Mouse (Mus musculus) fibroblast of lung, adult 2 months (primary cell): Measurements from ENCODE around the gene Golga5.
A peak's percentile ranks its signal among the peaks of the same experiment; 100 is the strongest.
"Not testable (repeated sequence)": the region's sequence is repeated elsewhere in the genome, so short reads cannot be mapped to it uniquely, and the experiment has no call there.

Experiments
- DNase-seq: peaks from one replicate; pipeline ENCODE4 v3.0.0-alpha.2; 2011; ENCODE audit warnings: low read depth

The Golga5 gene

DNA sequence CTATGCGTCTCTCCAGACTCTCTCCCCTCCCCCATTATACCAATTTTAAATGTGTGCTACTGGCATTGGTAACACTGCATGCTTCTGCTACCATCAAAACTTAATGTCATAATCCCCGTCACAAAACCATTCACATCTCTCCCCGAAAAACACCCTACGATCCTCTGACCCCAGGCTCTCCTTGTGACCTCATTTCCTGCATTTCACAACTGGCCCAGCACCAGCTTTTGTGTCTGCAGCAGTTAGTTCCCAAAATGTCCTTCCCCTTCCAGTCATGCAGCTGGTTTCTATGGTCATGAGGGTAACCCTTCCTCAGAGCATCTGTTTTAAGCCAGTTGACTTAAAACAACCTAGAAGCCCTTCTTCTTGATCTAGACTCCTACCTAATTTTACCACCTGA is 23.5 kb upstream of the Golga5 start:
- no peak for DNase-seq

DNA sequence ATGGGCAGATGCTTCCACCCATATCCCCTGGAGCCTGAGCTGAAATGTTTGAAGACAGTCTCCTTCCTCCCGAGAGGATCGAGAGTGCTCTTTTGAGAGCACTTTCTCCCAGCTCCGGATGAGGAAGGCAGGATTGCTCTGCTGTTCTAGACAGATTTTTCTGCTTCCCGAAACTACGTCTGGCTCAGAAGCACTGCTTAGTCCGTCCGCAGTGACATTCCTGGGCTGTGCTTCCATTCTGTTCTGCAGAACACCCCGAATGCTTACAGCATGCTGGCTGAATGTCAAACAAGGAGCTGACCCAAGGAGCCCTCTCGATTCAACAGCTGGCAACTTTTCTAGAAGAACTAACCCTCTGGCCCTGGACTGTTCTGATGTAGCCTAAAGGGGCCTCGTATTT is 18.5 kb upstream of the Golga5 start:
- no peak for DNase-seq

DNA sequence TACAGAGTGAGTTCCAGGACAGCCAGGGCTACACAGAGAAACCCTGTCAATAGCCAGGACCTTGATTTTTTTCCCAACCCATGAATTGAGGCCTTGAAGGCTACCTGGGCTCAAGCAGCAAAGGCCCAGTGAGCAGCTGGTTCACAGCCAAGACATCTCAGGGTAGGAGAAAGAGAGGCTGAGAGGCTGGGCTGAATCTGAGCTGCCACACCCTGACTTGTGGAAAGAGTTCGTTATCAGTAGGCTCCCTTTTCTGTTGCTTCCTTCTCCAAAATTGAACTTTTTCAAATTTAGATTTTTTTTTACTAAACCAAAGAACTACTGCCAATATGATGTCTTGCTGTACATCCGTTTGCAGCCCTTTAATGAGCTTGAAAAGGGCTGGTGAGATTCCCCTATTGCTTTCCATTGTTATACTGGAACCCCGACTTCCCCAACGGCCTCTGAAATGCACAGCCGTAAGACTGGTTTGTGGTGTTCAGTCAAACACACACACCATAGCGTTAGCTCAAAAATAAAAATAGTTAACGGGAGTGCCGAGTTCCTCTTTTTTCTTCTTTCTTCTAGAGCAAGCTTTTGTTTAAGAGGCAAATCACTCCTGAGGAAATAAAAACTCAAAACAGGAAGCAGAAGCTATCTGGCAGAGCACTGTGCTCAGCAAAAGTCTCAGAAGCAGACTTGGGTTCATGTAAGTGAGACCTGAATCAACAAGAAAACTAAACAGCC is 17.6 kb upstream of the Golga5 start:
- DNase-seq, result no peak

DNA sequence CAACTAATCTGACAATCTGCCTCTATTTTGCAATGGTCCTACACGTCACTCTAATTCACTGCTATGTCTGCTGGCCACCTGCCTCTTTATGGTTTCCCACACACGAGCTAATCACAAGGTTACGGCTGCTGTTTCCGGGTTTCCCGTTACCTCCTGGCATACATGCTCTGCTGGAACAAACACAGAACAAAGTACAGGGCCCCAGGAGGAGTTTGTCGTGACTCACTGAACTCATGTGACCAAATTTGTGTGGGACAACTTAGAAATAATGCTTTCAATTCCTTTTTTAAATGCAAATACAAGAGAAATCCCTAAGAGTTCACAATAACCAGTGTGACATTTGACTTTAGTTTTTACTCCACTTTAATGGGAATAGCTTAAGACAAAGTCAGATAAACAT is 15.4 kb upstream of the Golga5 start:
- peak; percentile 98 for DNase-seq

- DNase-seq, result no peak
These were observed 12.3 kb upstream of the Golga5 start for GRCm38 (mm10) chr12:102456467-102457193.

DNA sequence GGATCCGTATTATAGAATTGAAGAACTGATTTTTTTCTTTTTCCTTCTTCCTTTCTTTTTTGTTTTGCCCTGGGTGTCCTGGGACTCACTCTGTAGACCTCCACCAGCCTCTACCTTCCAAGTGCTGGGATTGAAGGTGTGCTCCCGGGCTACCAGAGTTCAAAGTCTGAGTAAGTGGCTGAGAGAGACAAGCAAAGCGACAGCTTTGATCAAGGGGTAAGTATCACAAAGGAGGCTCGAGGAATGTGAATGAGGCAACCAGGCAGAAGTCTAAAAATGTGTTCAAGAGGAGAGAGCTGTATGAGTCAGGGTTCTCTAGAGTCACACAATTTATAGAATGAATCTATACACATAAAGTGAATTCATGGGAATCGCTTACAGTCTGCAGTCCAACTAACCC is 8.9 kb upstream of the Golga5 start:
- DNase-seq, result no peak

- no peak for DNase-seq
These were observed 7.8 kb upstream of the Golga5 start for GRCm38 (mm10) chr12:102461177-102461576.

- DNase-seq, result no peak
These were observed 4.3 kb upstream of the Golga5 start for GRCm38 (mm10) chr12:102464650-102465049.

- DNase-seq, result no peak
These were observed 799 bp upstream of the Golga5 start for GRCm38 (mm10) chr12:102468136-102468535.

GRCm38 (mm10) chr12:102474411-102474810 is 5.5 kb downstream of the Golga5 start:
- no peak for DNase-seq

DNA sequence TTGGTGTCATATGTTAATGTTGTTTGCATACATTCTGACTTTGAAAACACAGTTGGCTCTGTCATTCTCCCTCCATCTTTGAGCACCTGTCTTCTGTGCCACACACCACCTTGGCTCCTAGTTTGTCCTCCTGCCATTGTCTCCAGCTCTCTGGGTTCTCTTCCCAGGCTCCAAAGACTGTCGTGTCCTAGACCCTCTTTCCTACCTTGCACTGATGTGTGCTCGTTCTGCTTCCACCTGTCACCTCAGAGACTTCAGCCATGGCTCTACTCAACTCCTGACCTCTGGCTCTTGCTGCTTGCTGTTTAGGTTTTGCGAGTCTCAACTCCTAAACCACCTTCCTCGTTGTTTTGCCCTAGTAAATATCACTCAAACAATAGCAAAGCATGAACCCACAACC is 11.5 kb downstream of the Golga5 start:
- no peak for DNase-seq

DNA sequence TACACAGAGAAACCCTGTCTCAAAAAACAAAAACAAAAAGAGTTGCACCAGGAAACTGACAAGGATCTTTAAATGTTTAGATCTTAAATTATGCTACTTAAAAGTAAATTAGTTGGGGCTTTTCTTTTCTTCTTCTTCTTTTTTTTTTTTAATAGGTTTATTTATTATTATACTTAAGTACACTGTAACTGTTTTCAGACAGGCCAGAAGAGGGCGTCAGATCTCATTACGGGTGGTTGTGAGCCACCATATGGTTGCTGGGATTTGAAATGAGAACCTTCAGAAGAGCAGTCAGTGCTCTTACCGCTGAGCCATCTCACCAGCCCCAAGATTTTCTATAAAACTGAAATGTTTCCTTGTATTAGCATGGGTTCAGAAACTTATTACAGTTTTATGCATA is 16.0 kb downstream of the Golga5 start:
- DNase-seq, result no peak

DNA sequence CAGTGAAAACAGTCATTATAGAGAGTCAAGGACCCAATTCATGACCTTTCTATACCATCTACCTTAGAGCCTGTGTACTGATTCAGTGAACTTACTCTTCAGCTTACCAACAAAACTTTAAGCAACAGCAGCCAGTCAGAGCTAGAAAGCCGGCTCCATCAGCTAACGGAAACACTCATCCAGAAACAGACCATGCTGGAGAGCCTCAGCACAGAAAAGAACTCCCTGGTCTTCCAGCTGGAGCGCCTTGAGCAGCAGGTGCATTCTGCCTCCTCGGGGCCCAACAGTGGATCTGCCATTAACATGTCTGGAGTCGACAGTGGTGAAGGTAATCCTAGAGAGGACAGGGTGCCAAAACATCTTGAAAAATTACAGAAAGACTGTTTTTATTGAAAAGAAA is 23.0 kb downstream of the Golga5 start:
- no peak for DNase-seq

- DNase-seq, result not testable (repeated sequence)
These were observed 26.8 kb downstream of the Golga5 start for GRCm38 (mm10) chr12:102495754-102496153.

DNA sequence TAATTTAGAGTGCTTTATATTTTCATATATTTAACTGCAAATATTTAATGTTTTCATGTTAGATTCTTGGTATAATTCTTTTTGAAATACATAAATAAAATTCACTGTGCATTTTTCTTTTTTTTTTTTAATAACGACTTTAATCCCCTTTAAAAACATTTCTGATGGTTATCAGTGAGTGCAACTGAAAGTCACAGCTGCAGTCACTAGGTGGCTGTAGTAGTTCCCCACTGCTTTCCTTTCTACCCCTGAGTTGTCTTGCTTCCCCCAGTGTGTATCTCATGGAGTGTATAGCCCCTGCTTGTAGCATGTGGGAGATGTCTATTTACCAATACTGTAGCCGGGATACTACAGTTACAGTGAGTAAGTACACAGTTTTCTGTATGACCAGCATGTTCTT is 29.0 kb downstream of the Golga5 start:
- no peak for DNase-seq

- peak; percentile 77 for DNase-seq
These were observed 29.8 kb downstream of the Golga5 start for GRCm38 (mm10) chr12:102498726-102499125.

DNA sequence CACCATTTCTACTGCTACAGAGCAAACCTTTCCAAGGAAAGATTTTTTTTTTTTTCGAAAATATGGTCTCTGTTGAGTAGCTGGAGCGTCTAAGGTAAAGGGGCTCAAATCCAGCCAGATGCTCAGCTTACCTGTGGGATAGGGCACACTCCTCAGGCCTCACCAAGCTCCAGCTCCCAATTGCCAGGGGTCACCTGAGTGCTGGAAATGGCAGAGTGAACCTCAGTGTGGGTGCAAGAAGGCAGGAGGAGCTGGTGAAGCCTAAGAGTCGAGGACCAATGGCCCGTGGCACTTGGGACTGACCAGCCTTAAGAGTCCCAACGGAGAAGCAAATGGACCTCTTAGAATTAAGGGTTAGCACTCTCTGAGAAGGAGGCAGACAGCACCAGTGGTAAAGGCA is 30.3 kb downstream of the Golga5 start:
- no peak for DNase-seq

DNA sequence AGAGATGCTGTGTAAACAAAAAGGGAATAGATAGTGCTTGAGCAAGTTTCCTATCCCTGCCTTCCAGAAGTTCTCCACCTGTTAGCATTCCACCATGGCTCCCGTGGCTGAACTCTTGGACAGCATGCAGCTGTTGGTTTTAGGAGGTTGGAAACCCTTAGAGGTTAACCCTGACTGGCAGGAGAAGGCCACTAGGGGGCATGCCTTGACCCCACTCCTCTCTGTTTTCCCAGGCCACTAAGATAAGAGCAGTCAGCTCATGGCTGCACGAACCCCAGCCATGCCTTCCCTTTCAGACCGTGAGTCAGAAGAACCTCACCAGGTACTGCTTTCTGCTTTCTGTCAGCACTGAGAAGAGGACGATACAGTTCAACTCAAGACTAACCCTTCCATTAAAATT is 30.8 kb downstream of the Golga5 start:
- DNase-seq, result no peak

DNA sequence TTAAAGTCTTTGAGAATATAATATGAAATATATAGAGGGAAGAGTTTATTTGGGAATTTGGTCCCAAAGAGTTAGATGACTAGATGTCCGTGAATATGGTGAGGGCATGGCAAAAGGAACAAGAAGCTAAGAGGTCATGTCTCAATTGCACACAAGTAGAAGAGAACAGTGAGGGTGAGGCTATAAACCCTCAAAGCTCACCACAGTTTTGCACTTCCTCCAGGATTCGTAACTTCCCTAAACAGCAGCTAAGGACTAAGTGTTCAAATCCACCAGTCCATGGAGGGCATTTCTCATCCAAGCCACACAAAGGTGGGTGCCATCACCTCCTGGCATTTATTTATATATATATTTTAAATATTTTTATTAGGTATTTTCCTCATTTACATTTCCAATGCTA is 32.1 kb downstream of the Golga5 start:
- DNase-seq, result no peak

DNA sequence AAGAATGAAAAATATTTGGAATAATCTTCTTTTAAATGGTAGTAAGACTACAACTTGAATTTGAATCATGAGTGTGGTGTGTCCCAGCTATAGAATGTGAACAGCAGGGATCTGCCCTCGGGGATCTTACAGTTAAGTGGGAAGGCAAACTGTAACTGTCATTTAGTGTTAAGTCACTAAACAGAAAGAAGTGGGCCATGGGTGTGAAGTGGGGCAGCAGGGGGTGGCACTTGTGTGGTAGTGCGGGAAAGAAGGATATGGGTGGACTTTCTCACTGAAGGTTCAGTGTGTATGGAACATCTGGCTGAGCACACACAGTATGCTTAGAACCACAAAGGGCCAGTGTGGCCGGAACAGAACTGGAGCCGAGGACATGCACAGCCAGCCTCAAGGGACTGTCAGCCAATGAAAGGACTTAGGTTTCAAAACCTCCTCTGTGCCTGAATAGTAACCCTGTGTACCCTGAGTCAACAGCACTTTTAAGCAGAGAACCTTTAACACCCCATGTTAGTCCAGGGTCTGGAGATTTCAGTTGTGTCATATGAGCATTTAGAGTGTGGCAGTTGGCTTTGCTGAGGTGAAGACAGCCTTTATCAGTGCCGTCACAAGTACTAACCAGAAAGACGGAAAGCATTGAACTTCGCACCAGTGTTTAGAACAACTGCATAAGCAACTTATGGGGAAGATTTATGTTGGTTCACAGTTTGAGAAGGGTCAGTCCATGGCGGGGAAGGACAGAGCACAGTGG is 33.1 kb downstream of the Golga5 start:
- DNase-seq, result no peak

- DNase-seq, result no peak
These were observed 36.3 kb downstream of the Golga5 start for GRCm38 (mm10) chr12:102505131-102505713.

- DNase-seq, result no peak
These were observed 37.0 kb downstream of the Golga5 start for GRCm38 (mm10) chr12:102505949-102506348.

GRCm38 (mm10) chr12:102511363-102511762 is 42.4 kb downstream of the Golga5 start:
- no peak for DNase-seq
